Mouse (Mus musculus) limb, embryonic 10.5 days (tissue): ENCODE results near the gene Wfdc8. TPM values are rescaled to one million over a fixed set of nuclear protein-coding genes. Genes with fewer than 3 reads are reported as not detected.
"Not testable (repeated sequence)": the region's sequence is repeated elsewhere in the genome, so short reads cannot be mapped to it uniquely, and the experiment has no call there.

ENCODE experiments used
- DNase-seq: peaks from one replicate; pipeline ENCODE4 v3.0.0-alpha.2; 2017; ENCODE audit warnings: low spot score
- H3K27ac ChIP-seq: fragments of 300-500 bp; sonication (generic); 2 replicates; pipeline ENCODE4 v1.5.1; 2016; ENCODE audit warnings: mild to moderate bottlenecking
- H3K27me3 ChIP-seq: fragments of 300-500 bp; sonication (generic); 2 replicates; pipeline ENCODE4 v1.6.1; 2016; ENCODE audit warnings: low read depth, mild to moderate bottlenecking; ENCODE audit not compliant: poor library complexity, severe bottlenecking
- H3K36me3 ChIP-seq: fragments of 300-500 bp; sonication (generic); 2 replicates; pipeline ENCODE4 v1.6.1; 2016; ENCODE audit warnings: mild to moderate bottlenecking, moderate library complexity
- H3K4me1 ChIP-seq: fragments of 300-500 bp; sonication (generic); 2 replicates; pipeline ENCODE4 v1.6.1; 2016
- H3K4me3 ChIP-seq: fragments of 300-500 bp; sonication (generic); 2 replicates; pipeline ENCODE4 v1.5.1; 2016; ENCODE audit warnings: mild to moderate bottlenecking, moderate library complexity
- H3K9me3 ChIP-seq: fragments of 300-500 bp; sonication (generic); replicated peaks from 2 replicates; pipeline ENCODE4 v1.6.1; 2016; ENCODE audit warnings: mild to moderate bottlenecking
- WGBS: fragments of 180-500 bp; shearing (Covaris S2); methylation state at CpG from one replicate; pipeline ENCODE4 v1.1.7; 2016; 5-methylcytosine and 5-hydroxymethylcytosine counted together
- polyA plus RNA-seq: library from polyadenylated mRNA; unstranded; fragments of >200 nt; fragmentation: Nextera tagmentation; extraction: Ambion mirVana; gene quantifications from 2 replicates; pipeline ENCODE4 v1.2.1, GENCODE M21; 2016

Gene Wfdc8
- polyA plus RNA-seq, 1 experiment from 2014 or later = not detected

DNA sequence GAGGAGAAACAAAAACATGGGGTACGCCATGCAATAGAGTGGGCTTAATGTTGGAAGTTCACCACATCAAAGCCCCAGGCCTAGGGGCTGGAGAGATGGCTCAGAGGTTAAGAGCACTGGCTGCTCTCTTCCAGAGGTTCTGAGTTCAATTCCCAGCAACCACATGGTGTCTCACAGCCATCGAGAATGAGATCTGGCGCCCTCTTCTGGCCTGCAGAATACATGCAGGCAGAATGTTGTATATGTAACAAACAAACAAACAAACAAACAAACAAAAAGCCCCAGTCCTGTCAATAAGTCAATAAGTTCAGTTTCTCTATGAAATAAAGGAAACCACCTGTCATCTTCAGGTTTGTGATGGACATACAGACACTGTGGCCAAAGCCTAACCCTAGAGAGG lies 13.2 kb downstream of the Wfdc8 start:
- 62% methylated on average over 3 of the region's 3 CpGs for whole genome bisulfite sequencing
- no peak overlapping the region for H3K4me3 ChIP-seq

DNA sequence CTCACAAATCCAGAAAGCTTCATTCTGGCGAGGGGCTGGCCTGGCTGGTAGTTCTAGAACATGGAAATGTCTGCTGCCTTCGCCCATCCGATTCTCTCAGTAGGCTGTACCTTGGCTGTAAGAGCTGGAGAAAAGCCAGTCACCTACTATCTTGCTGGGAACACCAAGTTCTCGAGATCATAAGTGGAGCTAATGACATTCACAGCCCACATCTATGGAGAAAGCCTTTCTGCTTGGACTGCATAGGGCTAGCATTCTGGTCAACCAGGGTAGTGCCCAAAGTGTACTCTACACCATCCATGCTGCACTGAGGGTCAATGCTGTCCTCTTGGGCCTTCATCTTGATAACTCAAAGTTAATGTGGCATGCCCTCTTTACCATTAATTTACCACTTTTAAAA lies 19.9 kb downstream of the Wfdc8 start, which contains the start of gene Eppin:
Gene Eppin (minus strand): TSS at position 101 of the 400 bp plus-strand sequence.
- Histone ChIP-seq H3K27me3 (no peaks in the 10 kb centered on the region), H3K4me1 (no peaks in the 10 kb centered on the region), H3K9me3 (no peaks in the 10 kb centered on the region), H3K36me3 (no peaks in the 10 kb centered on the region), H3K4me3 (no peak within 1 kb of the TSS), H3K27ac (no peak within 1 kb of the TSS)
- DNase-seq = no peak
- 84% methylated on average over 4 of the region's 4 CpGs for WGBS

More for the DNA sequence above, 13.2 kb downstream of the Wfdc8 start:
- Histone ChIP-seq H3K36me3 (no peaks in the 10 kb centered on the region), H3K27ac (no peak overlapping the region), H3K27me3 (no peaks in the 10 kb centered on the region), H3K4me1 (no peaks in the 10 kb centered on the region), H3K9me3 (no peaks in the 10 kb centered on the region)
- no peak for DNase-seq

DNA sequence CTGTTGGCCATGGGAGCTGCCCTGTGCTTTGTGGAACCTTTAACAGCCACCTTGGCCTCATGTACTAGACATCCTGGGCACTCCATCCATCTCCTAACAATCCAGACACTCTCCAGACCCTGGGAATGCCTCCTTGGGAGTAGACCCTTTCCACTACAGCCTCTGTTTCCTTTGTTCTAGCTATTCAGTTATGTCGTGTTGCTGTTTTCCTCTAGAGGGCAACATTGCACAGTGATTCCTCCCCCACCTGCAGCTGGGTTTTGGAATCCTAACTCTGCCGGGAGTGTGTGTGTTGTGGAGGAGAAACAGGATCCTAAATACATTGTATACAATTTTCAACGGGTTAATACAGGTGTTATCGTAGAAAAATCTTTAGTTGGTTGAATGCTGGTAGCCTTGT lies 21.4 kb downstream of the Wfdc8 start:
- Histone ChIP-seq H3K27ac (peak overlapping the region; percentile 84), H3K9me3 (no peaks in the 10 kb centered on the region), H3K4me3 (no peak overlapping the region), H3K27me3 (no peaks in the 10 kb centered on the region), H3K4me1 (no peaks in the 10 kb centered on the region), H3K36me3 (no peaks in the 10 kb centered on the region)
- DNase-seq = peak; percentile 45
- WGBS = 14% methylated on average over 4 of the region's 4 CpGs

DNA sequence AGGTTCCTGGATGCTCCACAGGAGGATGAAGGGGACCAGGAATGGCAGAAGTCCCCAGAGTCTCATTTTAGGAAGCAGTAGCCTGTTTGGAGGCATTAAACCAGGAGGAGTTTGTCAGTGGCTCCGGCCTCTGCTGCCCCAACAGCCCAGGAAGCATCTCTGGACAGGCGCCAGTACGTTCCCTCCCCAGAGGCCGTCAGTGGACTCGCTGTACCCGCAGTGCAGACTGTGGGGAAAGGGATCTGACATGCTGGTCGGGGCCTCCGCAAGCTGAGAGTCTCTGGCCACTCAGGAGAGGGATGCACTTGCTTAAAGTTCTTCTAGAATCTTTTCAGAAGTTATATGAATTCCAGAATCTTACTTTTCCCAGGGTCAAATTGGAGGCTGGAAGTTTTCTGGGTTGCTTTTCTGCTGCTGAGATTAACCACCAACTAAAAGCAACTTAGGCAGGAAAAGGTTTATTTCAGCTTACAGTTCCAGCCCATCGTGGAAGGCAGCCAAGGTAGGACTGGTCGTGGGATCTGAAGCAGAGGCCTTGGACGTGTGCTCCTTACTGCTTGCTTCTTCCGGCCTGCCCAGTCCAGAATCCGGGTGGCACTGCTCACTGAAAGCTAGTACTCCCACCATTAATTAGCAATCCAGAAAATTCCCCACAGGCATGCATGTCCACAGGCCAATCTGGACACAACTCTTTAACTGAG lies 28.3 kb downstream of the Wfdc8 start, which contains the start of gene Wfdc6a:
Gene Wfdc6a (minus strand): TSS at position 423 of the 701 bp plus-strand sequence.
- not testable (repeated sequence) for H3K36me3 ChIP-seq, DNase-seq, H3K4me1 ChIP-seq, H3K27ac ChIP-seq, H3K4me3 ChIP-seq, H3K27me3 ChIP-seq, H3K9me3 ChIP-seq
- 79% methylated on average over 13 of the region's 13 CpGs for WGBS

DNA sequence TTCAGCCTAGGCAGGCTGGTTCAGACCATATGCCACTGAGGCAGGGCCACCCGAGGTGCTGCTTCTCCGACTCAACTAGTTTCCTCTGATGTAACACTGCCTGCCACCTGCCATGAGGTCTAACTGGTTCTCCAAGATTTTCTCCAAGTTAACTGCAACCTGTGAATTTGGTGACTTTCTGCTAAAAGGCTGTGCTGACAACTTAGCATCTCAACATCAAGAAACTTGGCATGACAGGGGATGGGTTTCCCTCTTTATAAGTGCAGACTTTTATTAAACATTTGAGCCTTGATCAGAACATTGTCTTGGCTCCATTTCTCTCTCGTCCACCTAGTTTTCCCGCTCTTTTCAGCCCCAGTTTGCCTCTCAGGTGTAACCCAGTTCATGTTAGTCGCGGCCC lies 40.1 kb downstream of the Wfdc8 start, which contains the start of gene Spint3:
Gene Spint3 (minus strand): TSS at position 101 of the 400 bp plus-strand sequence.
- H3K36me3 ChIP-seq, H3K27me3 ChIP-seq, DNase-seq, H3K4me1 ChIP-seq, H3K27ac ChIP-seq, H3K9me3 ChIP-seq, H3K4me3 ChIP-seq: not testable (repeated sequence)
- WGBS = 83% methylated on average over 6 of the region's 6 CpGs

DNA sequence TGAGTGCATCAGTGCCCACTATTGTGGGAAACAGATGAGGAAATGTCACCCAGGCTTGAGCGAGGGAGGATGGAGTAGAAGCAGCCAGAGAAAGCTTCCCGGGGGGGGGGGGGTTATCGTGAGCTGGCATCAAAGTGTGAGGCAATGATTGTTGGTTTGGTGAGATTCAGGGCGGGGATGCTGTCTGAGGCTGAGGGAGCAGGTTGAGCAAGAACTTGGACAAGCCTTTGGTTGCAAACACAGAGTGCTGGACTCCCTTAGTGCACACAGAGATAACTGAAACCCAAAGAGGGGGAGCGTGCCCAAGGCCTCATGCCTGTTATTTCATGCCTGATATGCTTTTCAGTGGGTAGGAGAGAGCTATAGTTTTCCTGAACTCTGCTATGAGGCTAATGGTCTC lies 46.0 kb downstream of the Wfdc8 start:
- DNase-seq = no peak
- WGBS = 86% methylated on average over 5 of the region's 5 CpGs
- Histone ChIP-seq H3K27ac (no peak overlapping the region), H3K9me3 (no peaks in the 10 kb centered on the region), H3K4me3 (no peak overlapping the region), H3K36me3 (peaks cover 14% of the 10 kb centered on the region), H3K4me1 (peaks cover 20% of the 10 kb centered on the region), H3K27me3 (peaks cover 5% of the 10 kb centered on the region)

DNA sequence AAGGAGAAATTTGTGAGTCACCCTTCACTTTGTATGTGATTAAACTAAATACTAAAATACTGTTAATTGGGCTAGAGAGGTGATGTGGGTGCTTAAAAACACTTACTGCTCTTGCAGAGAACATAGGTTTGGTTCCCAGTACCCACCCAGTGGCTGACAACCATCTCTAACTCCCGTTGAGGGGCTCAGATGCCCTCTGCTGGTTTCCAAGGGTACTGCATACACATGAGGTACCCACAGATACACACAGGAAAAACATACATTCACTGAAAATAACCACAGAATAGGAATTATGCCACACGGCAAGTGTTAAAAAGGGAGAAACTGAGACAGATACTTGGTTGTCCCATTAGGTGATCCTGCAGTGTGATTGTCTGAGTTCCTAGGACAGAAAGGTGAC lies 46.4 kb downstream of the Wfdc8 start:
- peaks cover 9% of the 10 kb centered on the region for H3K27me3 ChIP-seq
- no peak overlapping the region for H3K4me3 ChIP-seq
- H3K27ac ChIP-seq = no peak overlapping the region
- no peaks in the 10 kb centered on the region for H3K9me3 ChIP-seq
- WGBS = 92% methylated on average over 2 of the region's 2 CpGs
- peaks cover 25% of the 10 kb centered on the region for H3K4me1 ChIP-seq
- H3K36me3 ChIP-seq = peaks cover 14% of the 10 kb centered on the region
- no peak for DNase-seq

DNA sequence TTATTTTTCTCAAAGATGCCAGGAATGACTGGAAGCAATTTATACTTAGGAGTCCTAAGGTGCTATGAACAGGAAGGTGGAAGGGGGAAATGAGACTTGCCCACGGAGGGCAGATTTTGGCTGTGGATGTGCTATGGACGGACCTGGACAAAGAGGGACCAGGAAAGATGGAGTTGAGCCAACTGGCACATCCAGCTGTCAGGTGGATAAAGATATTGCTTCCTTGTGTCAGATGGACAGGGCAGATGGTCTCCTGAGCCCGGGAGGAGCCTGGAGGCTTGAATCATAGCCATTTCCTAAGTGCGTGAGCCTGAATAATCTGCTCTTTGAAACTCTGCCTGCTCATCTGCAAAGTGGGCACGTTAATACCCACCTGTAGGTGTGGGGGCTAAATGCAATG lies 49.1 kb downstream of the Wfdc8 start:
- 82% methylated on average over 5 of the region's 5 CpGs for WGBS
- Histone ChIP-seq H3K36me3 (peaks cover 14% of the 10 kb centered on the region), H3K9me3 (no peaks in the 10 kb centered on the region), H3K27ac (peak overlapping the region; percentile 90), H3K4me3 (peak overlapping the region; percentile 62), H3K27me3 (peaks cover 23% of the 10 kb centered on the region), H3K4me1 (peaks cover 25% of the 10 kb centered on the region)
- DNase-seq = no peak

DNA sequence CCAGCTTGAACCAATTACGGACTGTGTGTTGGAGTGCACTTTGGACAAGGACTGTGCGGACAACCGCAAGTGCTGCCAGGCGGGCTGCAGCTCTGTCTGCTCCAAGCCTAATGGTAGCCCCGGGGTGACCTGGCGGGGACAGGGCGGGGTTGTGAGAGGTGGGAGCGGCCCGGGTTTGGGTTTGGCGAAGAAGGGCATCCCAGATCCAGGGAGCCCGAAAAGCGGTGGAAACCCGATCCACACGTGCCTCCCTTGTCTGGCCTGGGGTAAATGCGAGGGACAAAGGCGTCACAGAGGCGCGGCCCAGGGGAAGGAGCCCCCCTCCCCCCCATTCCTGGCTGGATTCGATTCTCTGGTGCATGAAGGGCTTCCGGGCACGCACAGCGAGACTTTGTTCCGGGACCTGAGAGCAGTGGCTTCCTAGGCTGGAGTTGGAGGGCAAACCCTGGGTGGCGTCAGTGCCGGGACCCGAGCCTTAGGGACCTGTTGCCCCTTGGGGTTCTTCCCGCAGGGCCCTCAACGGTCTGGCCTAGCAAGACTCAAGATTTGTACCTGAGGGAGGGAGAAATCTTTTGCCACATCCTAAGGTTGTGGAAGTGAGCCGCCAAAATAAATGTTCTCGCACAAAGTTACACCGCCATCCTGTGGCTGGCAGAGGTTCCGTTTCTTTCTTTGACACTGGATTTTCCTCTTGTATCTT lies 49.9 kb downstream of the Wfdc8 start:
- Histone ChIP-seq H3K27ac (peak overlapping the region; percentile 90), H3K4me1 (peaks cover 32% of the 10 kb centered on the region), H3K4me3 (peak overlapping the region; percentile 62), H3K9me3 (no peaks in the 10 kb centered on the region), H3K36me3 (peaks cover 14% of the 10 kb centered on the region), H3K27me3 (peaks cover 23% of the 10 kb centered on the region)
- under 1% methylated on average over 32 of the region's 32 CpGs for WGBS
- DNase-seq = peak; percentile 81

DNA sequence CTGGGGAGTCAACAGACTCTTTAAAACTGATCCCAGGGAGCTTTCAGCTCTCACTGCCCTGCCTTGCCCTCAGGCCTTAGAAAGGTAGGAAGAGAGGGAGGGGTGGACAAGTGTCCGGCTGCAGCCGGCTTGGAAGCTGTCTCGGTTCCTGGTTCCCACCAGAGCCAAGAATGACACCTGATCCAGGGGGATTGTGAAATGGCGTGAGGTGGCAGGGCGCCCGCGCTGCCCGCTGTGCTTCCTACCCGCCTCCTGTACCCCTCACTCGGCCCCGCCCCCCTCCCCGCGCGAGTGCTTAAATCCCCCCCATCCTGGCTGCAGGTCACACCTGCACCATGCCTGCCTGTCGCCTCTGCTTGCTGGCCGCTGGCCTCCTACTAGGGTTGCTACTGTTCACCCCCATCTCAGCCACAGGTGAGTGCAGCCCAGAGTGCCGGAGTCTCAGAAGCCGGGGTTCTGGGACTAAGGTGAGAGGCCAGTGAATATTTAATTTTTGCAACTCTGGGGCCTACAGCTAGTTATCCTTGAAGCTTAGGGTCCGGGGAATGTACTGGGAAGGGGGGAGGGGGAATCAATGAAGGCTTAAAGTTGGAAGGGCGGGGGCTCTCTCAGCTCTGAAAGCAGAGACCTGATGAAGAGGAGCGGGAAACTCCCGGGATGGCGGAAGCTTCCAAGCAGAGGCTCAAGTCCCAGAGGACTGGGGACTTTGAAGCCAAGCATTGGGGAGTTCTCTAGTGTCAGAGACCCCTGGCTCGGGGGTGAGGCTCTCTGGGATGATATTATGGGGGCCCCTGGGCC lies 50.8 kb downstream of the Wfdc8 start, which contains the start of gene Wfdc2:
Gene Wfdc2 (plus strand): TSS at position 23 of the 798 bp plus-strand sequence.
- DNase-seq = peak; percentile 60
- Histone ChIP-seq H3K4me1 (peaks cover 32% of the 10 kb centered on the region), H3K4me3 (peak within 1 kb of the TSS; percentile 62), H3K36me3 (peaks cover 14% of the 10 kb centered on the region), H3K9me3 (no peaks in the 10 kb centered on the region), H3K27ac (peak within 1 kb of the TSS; percentile 90), H3K27me3 (peaks cover 23% of the 10 kb centered on the region)
- WGBS = 2% methylated on average over 24 of the region's 24 CpGs

DNA sequence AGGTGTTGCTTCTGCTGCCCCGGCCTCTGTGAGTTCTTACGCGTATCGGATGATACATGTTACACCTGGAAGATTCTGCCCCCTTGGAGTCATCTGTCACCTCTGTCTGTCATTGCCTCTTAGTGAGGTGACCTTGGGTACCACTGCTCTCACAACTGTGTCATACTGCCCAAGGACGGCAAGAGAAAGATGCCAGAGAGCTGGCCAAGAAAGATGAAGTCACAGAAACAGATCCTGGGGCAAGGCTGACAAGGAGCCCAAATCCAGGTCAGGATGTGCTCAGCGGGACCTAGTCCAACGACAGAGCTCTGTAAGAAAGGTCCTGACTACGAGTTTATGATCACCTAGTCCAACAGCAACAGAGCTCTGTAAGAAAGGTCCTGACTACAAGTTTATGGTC lies 53.3 kb downstream of the Wfdc8 start:
- Histone ChIP-seq H3K9me3 (no peaks in the 10 kb centered on the region), H3K27ac (no peak overlapping the region), H3K27me3 (peaks cover 23% of the 10 kb centered on the region), H3K4me1 (peaks cover 32% of the 10 kb centered on the region), H3K4me3 (no peak overlapping the region), H3K36me3 (no peaks in the 10 kb centered on the region)
- no peak for DNase-seq
- 90% methylated on average over 8 of the region's 8 CpGs for WGBS

DNA sequence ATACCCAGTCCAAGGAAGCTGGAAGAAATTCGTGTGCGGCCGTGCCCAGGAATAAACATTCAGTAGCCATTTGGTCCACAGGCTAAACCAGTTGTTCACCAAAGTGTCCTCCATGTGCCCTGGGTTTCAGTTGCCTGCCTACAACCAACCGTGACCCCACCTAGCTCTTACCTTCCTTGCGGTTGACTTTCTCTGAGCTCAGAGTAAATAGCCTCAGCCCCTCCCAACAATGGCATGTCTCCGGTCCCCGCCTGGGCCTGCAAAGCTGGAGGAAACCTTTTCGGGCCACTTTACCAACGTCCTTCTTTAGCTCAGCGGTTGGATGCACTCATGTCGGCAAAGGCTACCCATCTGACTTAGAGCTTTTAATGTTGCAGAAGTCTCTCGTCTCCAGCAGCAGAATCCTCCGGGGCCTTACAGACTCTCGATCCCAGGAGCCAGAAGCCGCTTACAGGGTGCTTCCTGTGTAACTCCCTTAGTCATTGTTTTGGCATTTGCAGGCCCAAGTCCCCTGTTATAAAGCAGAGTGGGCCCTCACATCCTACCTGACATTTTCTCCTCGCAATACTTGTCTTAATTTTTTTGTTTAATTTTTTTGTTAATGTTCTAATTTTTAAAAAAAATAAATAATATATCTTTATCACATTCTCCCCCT lies 54.3 kb downstream of the Wfdc8 start:
- 0 out of 2 replicates have a peak overlapping the region, but pooled peaks have one; percentile 50 for H3K27ac ChIP-seq
- H3K27me3 ChIP-seq = peaks cover 23% of the 10 kb centered on the region
- no peak overlapping the region for H3K4me3 ChIP-seq
- no peaks in the 10 kb centered on the region for H3K9me3 ChIP-seq
- H3K36me3 ChIP-seq = no peaks in the 10 kb centered on the region
- peaks cover 28% of the 10 kb centered on the region for H3K4me1 ChIP-seq
- WGBS = 46% methylated on average over 16 of the region's 16 CpGs
- DNase-seq = no peak
